Mouse (Mus musculus): ENCODE results near the gene Eif4ebp2. TPM values are rescaled to one million over a fixed set of nuclear protein-coding genes. Genes with fewer than 3 reads are reported as not detected.
A peak's percentile ranks its signal among the peaks of the same experiment; 100 is the strongest.

Eif4ebp2 gene
- polyA plus RNA-seq, 1 experiment from 2014 or later, result 72.2 TPM

GRCm38 (mm10) chr10:61415890-61416289, 36.6 kb downstream of the Eif4ebp2 start:
- 16% methylated on average over 8 of the region's 8 CpGs for WGBS
- H3K9me3 ChIP-seq, result no peaks in the 10 kb centered on the region
- H3K9ac ChIP-seq, result no peak overlapping the region
- no peaks in the 10 kb centered on the region for H3K36me3 ChIP-seq
- H3K4me1 ChIP-seq, result peaks cover 16% of the 10 kb centered on the region
- H3K27me3 ChIP-seq, result peaks cover 65% of the 10 kb centered on the region
- H3K4me3 ChIP-seq, result no peak overlapping the region
- no peak for ATAC-seq (ENCODE audit: low FRiP score, low read depth)
- H3K27ac ChIP-seq, result no peak overlapping the region
- no peak overlapping the region for H3K4me2 ChIP-seq (replicated peaks)

DNA sequence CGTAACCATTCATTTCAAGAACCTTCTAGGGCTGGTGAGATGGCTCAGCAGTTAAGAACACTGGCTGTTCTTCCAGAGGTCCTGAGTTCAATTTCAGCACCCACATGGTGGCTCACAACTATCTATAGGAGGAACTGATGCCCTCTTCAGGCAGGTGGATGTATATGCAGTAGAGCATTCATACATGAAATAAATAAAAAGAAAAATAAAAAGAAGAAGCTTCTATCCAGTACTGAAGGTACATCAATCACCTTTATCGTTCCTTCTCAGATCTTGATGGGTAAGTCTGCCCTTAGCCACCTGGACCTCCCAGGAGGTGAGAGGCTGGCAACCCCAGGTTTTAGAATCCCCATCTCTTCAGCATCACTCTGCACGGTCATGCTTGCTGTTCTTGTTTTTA, 37.2 kb downstream of the Eif4ebp2 start:
- ATAC-seq (ENCODE audit: low FRiP score, low read depth), result no peak
- H3K27ac ChIP-seq, result no peak overlapping the region
- 57% methylated on average over 3 of the region's 3 CpGs for WGBS
- H3K4me1 ChIP-seq, result peaks cover 16% of the 10 kb centered on the region
- H3K9me3 ChIP-seq, result no peaks in the 10 kb centered on the region
- H3K9ac ChIP-seq, result no peak overlapping the region
- H3K36me3 ChIP-seq, result no peaks in the 10 kb centered on the region
- H3K4me3 ChIP-seq, result no peak overlapping the region
- no peak overlapping the region for H3K4me2 ChIP-seq (replicated peaks)
- H3K27me3 ChIP-seq, result peaks cover 59% of the 10 kb centered on the region

DNA sequence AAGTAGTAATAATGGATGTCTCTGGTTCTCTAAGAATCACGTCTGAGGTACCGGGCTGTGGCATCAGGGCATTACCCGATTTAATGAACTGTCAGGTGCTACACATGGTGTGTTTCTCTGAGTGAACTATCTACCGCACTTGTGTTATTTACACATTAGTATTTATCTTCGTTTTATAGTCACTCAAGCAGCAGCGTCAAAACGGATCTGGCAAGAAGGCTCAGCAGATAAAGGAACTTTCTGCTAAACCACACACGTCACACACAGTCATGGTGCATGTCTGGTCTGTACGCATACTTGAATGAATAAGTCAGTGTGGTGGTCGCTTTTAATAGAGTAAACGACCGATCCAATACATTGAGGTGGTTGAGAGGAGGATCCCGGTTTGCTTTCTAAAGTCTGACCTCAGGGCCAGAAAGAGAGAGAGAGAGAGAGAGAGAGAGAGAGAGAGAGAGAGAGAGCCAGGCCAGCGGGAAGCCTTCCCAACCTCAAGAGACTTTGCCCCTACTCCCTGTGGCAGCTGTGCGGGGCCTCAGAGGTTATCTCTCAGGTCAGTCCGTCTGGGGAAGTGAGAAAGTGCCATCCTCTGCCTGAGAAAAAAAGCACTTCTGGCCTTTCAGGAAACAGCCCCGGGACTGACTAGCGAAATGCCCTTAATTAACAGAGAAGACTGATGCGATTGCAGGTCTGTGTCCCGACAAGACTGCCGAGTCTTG, 39.4 kb downstream of the Eif4ebp2 start:
- H3K4me3 ChIP-seq, result no peak overlapping the region
- no peaks in the 10 kb centered on the region for H3K9me3 ChIP-seq
- no peak overlapping the region for H3K27ac ChIP-seq
- H3K36me3 ChIP-seq, result no peaks in the 10 kb centered on the region
- 37% methylated on average over 21 of the region's 21 CpGs for WGBS
- peaks cover 4% of the 10 kb centered on the region for H3K4me1 ChIP-seq
- no peak for ATAC-seq (ENCODE audit: low FRiP score, low read depth)
- H3K27me3 ChIP-seq, result peaks cover 42% of the 10 kb centered on the region
- H3K4me2 ChIP-seq (replicated peaks), result no peak overlapping the region
- H3K9ac ChIP-seq, result no peak overlapping the region

- no peaks in the 10 kb centered on the region for H3K36me3 ChIP-seq
- H3K9me3 ChIP-seq, result no peaks in the 10 kb centered on the region
- H3K9ac ChIP-seq, result no peak overlapping the region
- no peak overlapping the region for H3K4me2 ChIP-seq (replicated peaks)
- no peaks in the 10 kb centered on the region for H3K4me1 ChIP-seq
- no peak for ATAC-seq (ENCODE audit: low FRiP score, low read depth)
- no peak overlapping the region for H3K4me3 ChIP-seq
- peaks cover 36% of the 10 kb centered on the region for H3K27me3 ChIP-seq
- H3K27ac ChIP-seq, result no peak overlapping the region
- WGBS, result 26% methylated on average over 9 of the region's 9 CpGs
Measured at GRCm38 (mm10) chr10:61410193-61410592, 42.3 kb downstream of the Eif4ebp2 start.

DNA sequence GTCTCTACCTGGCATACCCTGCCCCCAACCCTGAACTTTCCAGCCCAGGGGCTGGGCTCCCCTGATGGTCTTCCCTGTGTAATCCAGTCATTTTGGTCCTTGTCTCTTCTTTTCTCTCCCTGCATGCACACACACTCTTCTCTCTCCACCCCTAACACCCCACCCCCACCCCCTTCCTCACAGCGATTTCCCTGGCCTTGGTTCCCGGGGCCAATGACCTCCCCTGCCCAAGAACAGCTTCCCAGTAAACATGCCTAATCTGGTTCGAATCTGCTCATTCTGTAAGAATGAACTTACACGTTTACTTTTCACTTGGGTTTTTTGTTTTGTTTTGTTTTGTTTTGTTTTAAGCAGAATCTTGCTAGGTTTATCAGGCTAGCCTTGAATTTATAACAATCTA, 42.7 kb downstream of the Eif4ebp2 start:
- Histone ChIP-seq H3K9ac (no peak overlapping the region), H3K27ac (no peak overlapping the region), H3K27me3 (peaks cover 32% of the 10 kb centered on the region), H3K9me3 (no peaks in the 10 kb centered on the region), H3K4me1 (no peaks in the 10 kb centered on the region), H3K4me2 (replicated peaks) (no peak overlapping the region), H3K4me3 (no peak overlapping the region), H3K36me3 (no peaks in the 10 kb centered on the region)
- 5% methylated on average over 4 of the region's 4 CpGs for WGBS
- no peak for ATAC-seq (ENCODE audit: low FRiP score, low read depth)

DNA sequence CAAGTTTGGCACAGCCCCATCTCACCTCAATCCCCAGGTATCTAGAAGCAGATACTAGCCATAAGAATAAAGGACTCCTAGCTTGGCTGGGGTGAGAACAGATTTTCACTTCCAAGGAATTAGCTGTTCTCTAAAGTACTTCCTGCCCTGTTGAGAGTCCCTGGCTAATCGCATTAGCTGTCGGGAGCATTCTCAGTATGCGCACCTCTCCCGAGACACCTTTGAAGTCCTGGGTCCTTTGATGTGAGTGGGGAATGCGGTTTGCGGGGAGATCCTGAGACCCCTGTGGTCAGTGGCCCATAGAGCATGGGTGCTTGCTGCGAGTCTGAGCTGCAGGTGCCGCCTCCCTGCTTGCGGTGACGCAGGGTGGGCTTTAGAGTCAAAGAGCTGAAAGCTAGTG, 46.5 kb downstream of the Eif4ebp2 start:
- Histone ChIP-seq H3K36me3 (no peaks in the 10 kb centered on the region), H3K4me1 (no peaks in the 10 kb centered on the region), H3K4me3 (no peak overlapping the region), H3K9ac (no peak overlapping the region), H3K9me3 (no peaks in the 10 kb centered on the region), H3K27ac (no peak overlapping the region), H3K27me3 (peaks cover 28% of the 10 kb centered on the region), H3K4me2 (replicated peaks) (no peak overlapping the region)
- ATAC-seq (ENCODE audit: low FRiP score, low read depth), result no peak
- 8% methylated on average over 10 of the region's 10 CpGs for WGBS

GRCm38 (mm10) chr10:61402911-61403310, 49.5 kb downstream of the Eif4ebp2 start:
- no peak overlapping the region for H3K27ac ChIP-seq
- no peaks in the 10 kb centered on the region for H3K9me3 ChIP-seq
- WGBS, result 88% methylated on average over 2 of the region's 2 CpGs
- peaks cover 23% of the 10 kb centered on the region for H3K27me3 ChIP-seq
- no peak overlapping the region for H3K4me3 ChIP-seq
- no peak overlapping the region for H3K4me2 ChIP-seq (replicated peaks)
- no peaks in the 10 kb centered on the region for H3K36me3 ChIP-seq
- no peak for ATAC-seq (ENCODE audit: low FRiP score, low read depth)
- H3K4me1 ChIP-seq, result no peaks in the 10 kb centered on the region
- H3K9ac ChIP-seq, result no peak overlapping the region

DNA sequence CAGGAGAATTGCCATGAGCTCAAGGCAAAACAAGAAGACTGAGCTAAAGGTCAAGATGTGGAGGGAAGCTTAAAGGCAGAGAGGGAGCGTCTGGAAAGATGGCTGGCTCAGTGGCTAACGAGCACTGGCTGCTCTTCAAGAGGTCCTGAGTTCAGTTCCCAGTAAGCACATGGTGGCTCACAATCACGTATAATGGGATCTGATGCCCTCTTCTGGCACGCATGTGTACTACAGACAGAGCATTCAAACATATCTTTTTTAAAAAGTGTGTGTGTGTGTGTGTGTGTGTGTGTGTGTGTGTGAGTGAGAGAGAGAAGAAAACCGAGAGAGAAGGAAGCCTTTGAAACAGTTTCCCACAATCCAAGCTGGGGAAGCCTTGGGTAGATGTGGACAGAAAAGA, 50.0 kb downstream of the Eif4ebp2 start:
- 71% methylated on average over 5 of the region's 5 CpGs for WGBS

DNA sequence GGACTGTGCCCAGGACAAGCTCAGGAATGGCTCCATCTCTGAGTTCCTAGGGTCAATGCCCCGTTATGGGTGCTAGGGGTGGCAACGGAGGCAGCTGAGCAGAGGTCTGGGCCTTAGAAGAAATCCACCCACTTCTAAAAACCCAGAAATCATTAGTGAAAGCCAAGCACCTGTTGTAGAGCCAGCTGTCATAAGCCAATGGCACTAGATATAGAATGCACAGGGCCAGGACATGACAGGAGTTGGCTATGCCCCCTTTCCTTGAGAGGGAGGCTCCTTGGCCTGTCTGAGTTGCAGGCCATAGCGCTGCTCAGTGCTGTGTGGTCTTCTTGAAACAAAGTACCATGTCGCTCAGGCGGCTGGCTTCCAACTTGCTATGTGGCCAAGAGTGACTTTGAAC, 52.1 kb downstream of the Eif4ebp2 start:
- ATAC-seq (ENCODE audit: low FRiP score, low read depth), result no peak
- Histone ChIP-seq H3K4me3 (no peak overlapping the region), H3K27me3 (peaks cover 3% of the 10 kb centered on the region), H3K9ac (no peak overlapping the region), H3K27ac (no peak overlapping the region), H3K36me3 (no peaks in the 10 kb centered on the region), H3K9me3 (no peaks in the 10 kb centered on the region), H3K4me1 (no peaks in the 10 kb centered on the region), H3K4me2 (replicated peaks) (no peak overlapping the region)
- WGBS, result 79% methylated on average over 5 of the region's 5 CpGs

More for the DNA sequence above, 50.0 kb downstream of the Eif4ebp2 start:
- H3K9ac ChIP-seq, result no peak overlapping the region
- no peaks in the 10 kb centered on the region for H3K9me3 ChIP-seq
- no peaks in the 10 kb centered on the region for H3K4me1 ChIP-seq
- no peak for ATAC-seq (ENCODE audit: low FRiP score, low read depth)
- no peak overlapping the region for H3K27ac ChIP-seq
- H3K4me2 ChIP-seq (replicated peaks), result no peak overlapping the region
- no peak overlapping the region for H3K4me3 ChIP-seq
- no peaks in the 10 kb centered on the region for H3K36me3 ChIP-seq
- peaks cover 20% of the 10 kb centered on the region for H3K27me3 ChIP-seq

DNA sequence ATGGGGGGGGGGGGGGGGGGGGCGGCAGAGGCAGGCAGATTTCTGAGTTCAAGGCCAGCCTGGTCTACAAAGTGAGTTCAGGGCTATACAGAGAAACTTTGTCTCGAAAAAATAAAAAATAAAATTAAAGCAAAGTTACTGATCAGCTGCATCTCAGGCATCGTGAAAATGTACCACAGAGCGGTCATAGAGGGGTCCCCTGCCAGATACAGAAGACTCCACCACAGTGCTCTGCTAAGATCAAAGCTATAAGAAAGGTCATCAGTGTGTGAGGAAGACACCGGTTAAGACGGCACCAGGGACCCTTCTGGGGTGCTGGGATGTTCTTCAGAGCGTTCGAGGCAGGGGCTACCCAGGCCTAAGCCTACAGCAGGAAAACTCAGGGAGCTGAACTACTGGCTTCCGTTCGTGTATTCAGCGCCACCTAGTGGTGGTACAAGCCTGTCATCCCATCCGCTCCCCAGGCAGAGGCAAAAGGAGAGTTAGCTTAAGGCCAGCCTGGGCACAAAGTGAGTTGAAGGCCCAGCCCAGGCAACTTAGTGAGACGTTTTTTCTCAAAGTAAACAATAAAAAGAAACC, 53.2 kb downstream of the Eif4ebp2 start:
- no peaks in the 10 kb centered on the region for H3K27me3 ChIP-seq
- 21% methylated on average over 12 of the region's 13 CpGs for WGBS
- H3K4me1 ChIP-seq, result peaks cover 6% of the 10 kb centered on the region; the same call in 1 of the 2 replicates
- no peaks in the 10 kb centered on the region for H3K9me3 ChIP-seq
- H3K9ac ChIP-seq, result no peak overlapping the region
- H3K4me2 ChIP-seq (replicated peaks), result no peak overlapping the region
- no peak overlapping the region for H3K4me3 ChIP-seq
- peak; percentile 79; the same call in 1 of the 2 replicates for ATAC-seq (ENCODE audit: low FRiP score, low read depth)
- no peak overlapping the region for H3K27ac ChIP-seq
- no peaks in the 10 kb centered on the region for H3K36me3 ChIP-seq

GRCm38 (mm10) chr10:61398125-61398524, 54.3 kb downstream of the Eif4ebp2 start:
- Histone ChIP-seq H3K36me3 (no peaks in the 10 kb centered on the region), H3K4me2 (replicated peaks) (no peak overlapping the region), H3K9ac (no peak overlapping the region), H3K27me3 (no peaks in the 10 kb centered on the region), H3K4me3 (no peak overlapping the region), H3K4me1 (peaks cover 6% of the 10 kb centered on the region; the same call in 1 of the 2 replicates), H3K27ac (no peak overlapping the region), H3K9me3 (no peaks in the 10 kb centered on the region)
- WGBS, result 33% methylated on average over 3 of the region's 3 CpGs
- 0 out of 2 replicates have a peak, but pooled peaks have one; percentile 25 for ATAC-seq (ENCODE audit: low FRiP score, low read depth)

DNA sequence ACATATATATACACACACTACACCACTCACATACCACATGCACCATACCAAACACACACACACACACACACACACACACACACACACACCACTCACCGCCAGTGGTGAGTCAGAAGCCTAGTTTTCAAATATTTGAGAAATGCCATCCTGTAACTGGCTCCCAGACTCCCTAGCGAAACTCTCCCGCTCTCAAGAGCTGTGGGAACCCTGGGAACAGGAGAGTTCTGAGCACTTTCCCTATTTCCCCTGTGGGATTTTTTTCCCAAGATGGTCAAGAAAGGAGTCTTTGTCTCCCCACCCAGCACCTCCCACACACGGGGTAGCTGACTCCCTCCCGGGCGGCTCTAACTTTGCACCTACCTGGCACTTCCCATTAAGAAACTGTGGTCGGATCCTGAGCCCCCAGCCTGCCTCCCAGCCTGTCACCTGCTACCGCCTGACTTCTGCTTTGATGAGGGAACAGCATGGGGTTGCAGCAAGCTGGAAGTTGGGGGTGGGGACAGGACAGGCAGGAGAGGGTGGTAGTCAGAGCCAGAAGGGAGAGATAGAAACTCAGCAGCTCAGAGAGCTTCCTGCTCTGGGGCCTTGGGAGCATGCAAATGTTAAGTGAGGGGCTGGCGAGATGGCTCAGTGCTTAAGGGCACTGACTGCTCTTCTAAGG, 57.9 kb downstream of the Eif4ebp2 start:
- no peak for ATAC-seq (ENCODE audit: low FRiP score, low read depth)
- H3K9me3 ChIP-seq, result no peaks in the 10 kb centered on the region
- no peaks in the 10 kb centered on the region for H3K36me3 ChIP-seq
- H3K27me3 ChIP-seq, result no peaks in the 10 kb centered on the region
- H3K4me2 ChIP-seq (replicated peaks), result peak overlapping the region; percentile 19; the same call in 1 of the 2 replicates
- 15% methylated on average over 9 of the region's 9 CpGs for WGBS
- no peak overlapping the region for H3K27ac ChIP-seq
- peaks cover 6% of the 10 kb centered on the region; the same call in 1 of the 2 replicates for H3K4me1 ChIP-seq
- no peak overlapping the region for H3K4me3 ChIP-seq
- H3K9ac ChIP-seq, result no peak overlapping the region

Measured in limb, embryonic 13.5 days (tissue).